Mouse (Mus musculus) colon, adult 2 months (tissue): ENCODE results near the gene Cryge. TPM values are rescaled to one million over a fixed set of nuclear protein-coding genes. Genes with fewer than 3 reads are reported as not detected.

Experiments
- polyA plus RNA-seq: library from polyadenylated mRNA; depleted of rRNA; stranded (reverse); fragments of >200 nt; gene quantifications from 2 replicates; pipeline ENCODE4 v1.2.3, GENCODE M21; 2012; rRNA removed

Cryge gene
- polyA plus RNA-seq, result not detected in 2 replicates

DNA sequence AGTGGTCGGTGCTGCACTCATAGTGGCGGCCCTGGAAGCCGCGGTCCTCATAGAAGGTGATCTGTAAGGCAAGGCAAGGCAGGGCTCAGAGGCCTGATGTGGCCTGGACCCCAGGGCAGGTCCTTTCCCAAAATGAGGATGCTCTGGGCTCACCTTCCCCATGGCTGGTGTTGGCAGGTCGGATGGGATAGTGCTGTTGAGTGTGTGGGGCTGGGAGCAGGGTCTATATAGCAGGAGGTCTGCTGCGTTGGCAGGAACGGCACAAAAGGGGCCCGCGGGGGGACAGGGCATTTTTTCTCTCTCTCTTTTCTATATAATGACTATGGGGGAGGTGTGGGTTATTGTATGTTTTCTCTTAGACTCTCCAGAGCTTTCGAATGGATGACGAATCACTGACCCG is at the start of gene Cryge:
Gene Cryge (minus strand): TSS at position 198 of the 400 bp plus-strand sequence.

GRCm38 (mm10) chr1:65082188-65082587 is 31.2 kb upstream of the Cryge start, which contains the start of gene Crygb:
Gene Crygb (minus strand): TSS chr1:65082288.

DNA sequence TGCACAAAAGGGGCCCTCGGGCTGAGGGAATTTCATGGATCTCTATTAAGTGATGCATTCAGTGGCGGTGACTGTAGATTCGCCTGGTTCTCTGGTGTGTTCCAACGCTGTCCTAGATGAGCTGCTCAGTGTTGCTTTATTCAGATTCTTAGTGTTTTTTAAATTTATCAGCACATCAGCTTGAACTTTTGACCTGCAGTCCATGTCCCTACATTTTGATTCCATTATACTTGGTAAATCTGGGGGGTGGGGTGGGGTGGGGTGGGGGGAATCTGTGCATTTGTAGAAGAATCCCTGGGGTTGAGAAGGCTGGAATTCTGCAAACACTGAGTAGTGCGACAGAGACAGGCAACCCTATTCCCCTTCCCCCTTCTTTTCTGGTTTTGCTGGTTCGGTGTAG is 22.6 kb upstream of the Cryge start, which contains the start of gene Crygc:
Gene Crygc (minus strand): TSS at position 101 of the 400 bp plus-strand sequence.

GRCm38 (mm10) chr1:65063352-65063751 is 12.4 kb upstream of the Cryge start, which contains the start of gene Crygd:
Gene Crygd (minus strand): TSS chr1:65063452.

DNA sequence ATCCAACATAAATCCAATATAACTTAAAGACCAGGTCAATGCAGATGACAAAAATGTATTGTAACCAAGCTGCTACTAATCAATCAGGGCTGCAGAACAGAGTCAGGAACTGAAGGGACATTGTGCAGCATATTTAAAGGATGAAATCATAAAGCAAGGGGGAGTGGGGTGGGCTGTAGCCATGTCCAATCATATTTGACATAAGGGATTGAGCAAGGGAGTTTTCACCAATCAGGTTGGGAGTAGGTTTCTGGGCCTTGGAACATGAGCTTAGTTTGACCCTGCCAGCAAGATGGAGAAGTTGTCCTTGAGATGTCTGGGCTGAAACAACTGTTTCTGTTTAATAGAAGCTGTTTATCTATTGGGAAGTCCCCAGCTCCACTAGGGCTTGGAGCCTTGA is 18.3 kb downstream of the Cryge start, which contains the start of gene Akr1cl:
Gene Akr1cl (minus strand): TSS at position 119 of the 400 bp plus-strand sequence.

Other genes with a start within 250 kb of the Cryge start
- 1.4 and 1.5 TPM in 2 replicates for gene Plekhm3, start 94.3 kb downstream of the Cryge start, polyA plus RNA-seq
- not detected in 2 replicates for gene Akr1cl, start 18.4 kb downstream of the Cryge start, polyA plus RNA-seq
- not detected in 2 replicates for gene Crygd, start 12.3 kb upstream of the Cryge start, polyA plus RNA-seq
- gene Crygc, start 22.5 kb upstream of the Cryge start, polyA plus RNA-seq, result not detected in 2 replicates
- not detected in 2 replicates for gene Crygb, start 31.1 kb upstream of the Cryge start, polyA plus RNA-seq
- gene Cryga, start 52.2 kb upstream of the Cryge start, polyA plus RNA-seq, result 0.29 TPM in 1 of 2 replicates, not detected in the other
- not detected in 2 replicates for gene Gm28845, start 68.4 kb upstream of the Cryge start, polyA plus RNA-seq
- gene D630023F18Rik, start 72.1 kb upstream of the Cryge start, polyA plus RNA-seq, result not detected in 2 replicates
- 21.2 and 23.7 TPM in 2 replicates for gene Idh1, start 135.4 kb upstream of the Cryge start, polyA plus RNA-seq
- 4.5 and 6.1 TPM in 2 replicates for gene Pikfyve, start 135.5 kb upstream of the Cryge start, polyA plus RNA-seq
- gene Pth2r, start 230.9 kb upstream of the Cryge start, polyA plus RNA-seq, result not detected in 2 replicates